Mouse (Mus musculus) megakaryocyte, embryonic 14.5 days (primary cell): ENCODE data around the gene Stx8.

Experiments used
- FLI1 ChIP-seq: IDR thresholded peaks from 2 replicates; pipeline ENCODE4 v1.6.1; 2012; ENCODE audit warnings: low read length, inconsistent platforms, mixed read lengths
- GATA1 ChIP-seq: IDR thresholded peaks from 3 replicates; pipeline ENCODE4 v1.6.1; 2012; ENCODE audit warnings: mixed read lengths, low read length, inconsistent platforms, borderline replicate concordance

DNA sequence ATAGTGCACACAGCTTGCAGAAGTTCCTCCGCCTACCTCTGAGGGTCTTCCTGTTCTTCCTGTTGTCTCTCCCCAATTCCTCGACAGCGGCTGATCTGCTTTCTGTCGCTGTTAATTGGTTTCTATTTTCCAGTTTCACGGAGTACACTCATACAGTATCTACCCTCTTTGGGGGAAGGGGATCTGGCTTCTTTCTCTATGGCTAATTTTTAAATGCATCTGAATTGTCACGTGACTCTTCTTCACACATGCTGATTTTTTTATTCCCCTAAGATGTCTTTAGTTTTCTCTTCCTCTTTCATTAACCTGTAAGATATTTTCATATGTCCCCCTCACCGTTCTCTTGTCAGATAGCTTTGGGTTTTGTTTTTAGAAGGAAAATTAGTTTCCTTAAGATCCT lies 46.2 kb downstream of the Stx8 start:
- TF ChIP-seq FLI1 = no peak
- no peak for TF ChIP-seq GATA1
